Mouse (Mus musculus) brain, adult 2 months (tissue): ENCODE measurements at regions not wholly inside any gene's neighbourhood (a gene's known extent, or its start where the extent isn't known, plus 50 kb on each side); places are given as distances from the start of the nearest gene placed in this dataset.

Experiments used
- DNase-seq: peaks from one replicate; pipeline ENCODE4 v3.0.0; 2011; ENCODE audit warnings: low read depth, low spot score

GRCm38 (mm10) chr15:51392449-51393405 lies 2492.0 kb upstream of the Gm7489 start:
- peak; percentile 60 for DNase-seq

DNA sequence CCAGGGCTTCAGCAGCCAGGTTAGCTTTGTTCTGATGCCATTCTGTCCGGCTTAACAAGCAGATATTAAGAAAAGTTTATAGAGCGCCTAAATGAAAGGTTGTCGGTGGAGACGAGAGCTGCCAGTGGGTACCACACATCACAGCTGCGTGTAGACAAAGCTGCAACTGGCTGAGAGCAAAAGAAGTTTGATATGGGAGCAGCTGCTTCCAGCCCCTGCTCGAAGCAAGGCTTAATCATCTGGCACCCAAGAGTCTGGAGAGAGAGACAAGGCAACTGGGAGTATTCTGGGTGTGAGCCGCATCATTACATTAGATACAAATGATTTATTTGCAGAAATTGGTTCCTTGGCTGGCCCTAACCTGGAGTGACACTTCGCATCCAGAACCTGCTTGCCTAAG lies 2488.7 kb upstream of the Gm7489 start:
- DNase-seq, result peak; percentile 49

DNA sequence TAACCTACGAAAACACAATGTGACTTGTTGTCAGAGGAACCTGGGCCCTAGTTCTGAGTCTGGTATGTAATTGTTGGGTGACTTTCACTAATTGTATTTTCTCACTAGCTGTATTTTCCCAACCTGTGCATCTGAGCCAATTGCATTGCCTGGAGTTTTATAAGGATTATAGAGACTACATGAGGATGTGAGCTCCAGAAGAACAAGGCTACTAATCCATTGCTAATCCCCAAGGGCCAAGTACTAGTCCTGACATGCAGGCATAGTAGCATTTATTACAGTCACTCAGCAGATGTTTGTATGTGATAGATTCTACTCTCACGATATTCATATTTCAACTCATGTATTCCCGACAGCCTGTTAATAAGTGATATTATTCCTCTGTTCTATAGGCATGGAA lies 2481.1 kb upstream of the Gm7489 start:
- no peak for DNase-seq

DNA sequence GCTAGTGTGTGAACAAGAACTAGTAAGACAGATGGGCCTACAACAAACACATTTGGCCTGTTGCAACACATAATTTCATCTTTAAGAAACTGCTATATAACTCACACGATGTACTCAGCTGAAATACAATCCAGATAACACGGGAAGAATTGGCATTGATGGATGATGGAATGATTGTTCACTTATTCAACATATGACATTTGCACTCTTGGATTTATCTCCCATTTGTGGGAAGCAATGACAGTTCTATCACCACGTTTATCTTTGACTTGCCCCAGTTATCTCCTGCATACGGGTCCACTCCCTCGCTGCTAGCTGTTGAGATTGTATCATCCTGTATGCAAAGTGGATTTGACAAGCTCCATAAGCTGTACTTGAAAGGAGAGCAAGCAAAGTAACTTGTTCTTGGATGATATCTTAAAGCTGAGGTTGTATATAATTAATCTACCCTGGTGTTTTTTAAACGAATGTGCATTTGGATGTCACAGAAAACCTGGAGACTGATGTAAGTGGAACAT lies 2474.9 kb upstream of the Gm7489 start:
- DNase-seq, result no peak

DNA sequence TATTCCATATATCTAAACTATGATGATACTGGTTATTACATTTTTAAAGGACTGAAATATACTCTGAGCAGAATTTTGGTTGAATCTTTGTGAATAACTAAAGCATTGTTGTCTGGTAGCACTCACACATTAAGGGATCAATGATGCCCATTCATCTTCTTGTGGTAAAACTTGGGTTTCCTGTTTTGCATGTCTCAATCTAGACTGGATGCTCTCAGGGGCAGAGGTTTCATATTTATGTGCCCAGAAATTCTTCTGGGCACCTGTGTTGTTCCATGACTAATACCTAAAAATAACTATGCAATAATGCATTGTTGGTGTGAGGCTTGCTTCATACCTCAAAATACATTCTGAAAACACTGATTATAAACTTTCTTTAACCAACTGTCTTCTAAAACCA lies 2472.7 kb upstream of the Gm7489 start:
- no peak for DNase-seq

GRCm38 (mm10) chr15:51442606-51443005 lies 2442.1 kb upstream of the Gm7489 start:
- peak; percentile 11 for DNase-seq

DNA sequence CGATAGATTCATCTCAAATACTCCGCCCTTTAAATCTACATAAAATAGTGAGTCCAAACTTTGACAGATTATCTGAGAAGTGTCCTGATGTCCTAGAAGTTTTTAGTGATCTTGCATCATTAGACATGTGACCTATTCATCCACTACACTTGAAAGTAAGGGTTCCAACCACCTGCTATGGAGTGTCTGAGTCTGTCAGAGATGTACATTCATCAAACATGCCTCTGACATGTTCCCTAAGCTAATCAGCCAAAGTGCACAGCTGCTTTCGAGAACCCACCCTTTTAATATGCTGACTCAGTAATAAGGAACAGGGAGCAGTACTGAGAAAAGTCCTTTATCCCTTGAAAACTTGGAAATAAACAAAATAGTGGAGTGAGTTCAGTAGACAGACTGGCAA lies 2414.8 kb upstream of the Gm7489 start:
- DNase-seq, result no peak

DNA sequence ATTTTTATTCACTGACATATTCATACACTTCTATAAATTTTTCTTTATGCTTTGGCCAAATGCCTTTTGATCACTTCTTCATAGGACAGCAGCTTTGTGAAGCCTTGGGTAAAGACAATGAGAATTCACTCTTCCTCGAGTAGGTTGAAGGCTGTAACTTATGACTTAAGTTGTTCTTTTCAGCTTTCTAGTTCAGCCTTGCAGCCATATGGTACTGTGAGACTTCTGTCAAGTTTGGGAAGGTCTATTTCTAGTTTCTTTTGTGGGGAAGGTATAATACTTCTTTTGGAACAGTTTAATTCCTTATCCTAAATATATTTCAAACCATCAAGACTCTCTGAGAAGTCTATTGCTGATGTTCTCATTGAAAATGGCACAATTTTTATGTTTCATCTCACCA lies 2413.6 kb upstream of the Gm7489 start:
- DNase-seq, result peak; percentile 68

GRCm38 (mm10) chr15:51472049-51472448 lies 2412.7 kb upstream of the Gm7489 start:
- DNase-seq, result peak; percentile 45

DNA sequence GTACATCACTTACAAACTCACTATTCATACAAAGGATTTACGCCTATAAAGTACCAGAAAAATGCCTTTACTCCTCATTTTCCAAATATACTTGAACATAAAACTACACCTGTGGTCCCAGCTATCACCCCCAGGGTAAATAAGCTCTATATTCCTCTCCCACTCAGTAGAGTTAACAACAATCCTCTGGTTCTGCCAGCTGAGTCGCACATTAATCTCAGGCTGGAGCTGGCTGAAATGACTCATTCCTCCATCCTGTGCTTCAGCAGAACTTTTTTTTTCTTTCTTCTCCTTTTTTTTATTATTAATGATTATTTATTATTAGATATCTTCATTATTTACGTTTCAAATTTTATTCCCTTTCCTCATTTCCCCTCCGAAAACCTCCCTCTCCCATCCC lies 2402.8 kb upstream of the Gm7489 start:
- DNase-seq, result no peak

GRCm38 (mm10) chr15:51484207-51484606 lies 2400.5 kb upstream of the Gm7489 start:
- DNase-seq, result no peak

GRCm38 (mm10) chr15:51485554-51485953 lies 2399.2 kb upstream of the Gm7489 start:
- DNase-seq, result no peak

- no peak for DNase-seq
These were observed 2382.5 kb upstream of the Gm7489 start for GRCm38 (mm10) chr15:51502058-51502741.

- no peak for DNase-seq
These were observed 2381.9 kb upstream of the Gm7489 start for GRCm38 (mm10) chr15:51502742-51503270.

GRCm38 (mm10) chr15:51503341-51503740 lies 2381.4 kb upstream of the Gm7489 start:
- DNase-seq, result peak; percentile 29

DNA sequence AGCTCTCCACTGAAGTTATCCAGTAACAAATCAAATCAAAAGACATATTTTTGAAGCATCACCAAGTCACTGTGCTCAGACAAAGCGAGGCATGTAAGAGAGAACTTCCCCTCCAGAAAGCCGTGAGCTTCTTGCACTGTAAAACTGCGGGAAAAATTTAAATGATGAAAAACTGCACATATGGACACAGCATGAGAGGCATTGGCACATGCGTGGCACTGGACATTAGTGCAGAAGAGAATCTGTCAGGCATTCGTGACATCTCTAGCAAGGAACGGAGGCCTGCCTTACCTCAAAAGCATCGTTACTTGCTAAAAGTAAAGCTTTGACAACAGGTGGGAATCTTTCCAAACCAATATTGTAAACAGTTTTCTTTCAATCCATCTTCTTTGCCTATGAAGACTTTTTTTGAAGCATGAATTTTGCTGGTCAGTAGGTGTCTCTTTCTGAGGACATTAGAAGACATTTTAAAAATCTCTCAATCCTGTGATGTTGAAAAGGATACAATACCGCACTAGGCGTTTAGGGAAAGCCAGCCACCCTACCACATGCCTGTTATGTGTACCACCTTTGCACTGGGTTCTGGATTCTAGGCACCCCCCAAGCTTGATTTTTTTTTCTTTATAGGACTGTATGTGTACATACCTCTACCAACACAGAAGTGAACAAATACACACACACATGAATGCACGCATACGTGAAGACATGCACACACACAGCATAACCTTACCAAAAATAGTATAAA lies 2380.5 kb upstream of the Gm7489 start:
- DNase-seq, result no peak

GRCm38 (mm10) chr15:51504789-51505188 lies 2379.9 kb upstream of the Gm7489 start:
- DNase-seq, result no peak

GRCm38 (mm10) chr15:51507126-51507525 lies 2377.6 kb upstream of the Gm7489 start:
- no peak for DNase-seq

DNA sequence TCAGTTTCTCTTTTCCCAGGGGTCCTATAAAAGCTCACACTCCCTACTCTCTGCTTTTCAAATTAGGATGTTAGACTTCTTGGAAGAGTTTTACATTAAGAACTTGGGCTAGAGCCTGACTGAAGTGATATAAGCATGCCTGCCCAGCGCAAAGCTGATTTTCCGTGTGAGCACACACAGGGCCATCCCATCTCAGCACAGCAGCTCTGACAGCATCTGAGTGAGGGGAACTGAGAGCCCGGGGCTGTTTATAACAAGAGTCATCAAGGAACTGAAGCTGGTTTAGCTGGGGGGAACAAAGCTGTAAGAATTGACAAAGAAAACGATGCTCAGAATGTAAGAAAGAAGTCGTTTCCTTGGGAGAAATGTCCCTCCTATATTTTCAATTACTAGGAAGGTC lies 2373.4 kb upstream of the Gm7489 start:
- no peak for DNase-seq

DNA sequence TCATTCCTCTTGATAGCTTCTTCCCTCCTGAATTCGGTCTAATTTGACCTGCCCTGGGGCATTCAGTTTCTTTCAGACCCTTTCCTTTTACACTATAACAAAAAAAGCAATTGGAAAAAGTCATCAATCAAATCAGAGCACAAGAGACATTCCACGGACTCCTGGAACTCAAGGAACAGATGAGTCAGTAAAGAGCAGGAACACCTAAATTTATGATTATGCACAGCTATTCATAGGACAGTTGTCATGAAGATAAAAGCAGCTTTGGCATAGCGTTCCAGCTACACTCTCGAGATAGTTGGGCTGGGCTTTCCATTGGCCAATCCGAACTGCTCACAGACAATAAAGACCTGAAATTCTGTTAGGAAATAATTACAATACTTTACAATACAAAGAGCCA lies 2348.4 kb upstream of the Gm7489 start:
- DNase-seq, result peak; percentile 60

DNA sequence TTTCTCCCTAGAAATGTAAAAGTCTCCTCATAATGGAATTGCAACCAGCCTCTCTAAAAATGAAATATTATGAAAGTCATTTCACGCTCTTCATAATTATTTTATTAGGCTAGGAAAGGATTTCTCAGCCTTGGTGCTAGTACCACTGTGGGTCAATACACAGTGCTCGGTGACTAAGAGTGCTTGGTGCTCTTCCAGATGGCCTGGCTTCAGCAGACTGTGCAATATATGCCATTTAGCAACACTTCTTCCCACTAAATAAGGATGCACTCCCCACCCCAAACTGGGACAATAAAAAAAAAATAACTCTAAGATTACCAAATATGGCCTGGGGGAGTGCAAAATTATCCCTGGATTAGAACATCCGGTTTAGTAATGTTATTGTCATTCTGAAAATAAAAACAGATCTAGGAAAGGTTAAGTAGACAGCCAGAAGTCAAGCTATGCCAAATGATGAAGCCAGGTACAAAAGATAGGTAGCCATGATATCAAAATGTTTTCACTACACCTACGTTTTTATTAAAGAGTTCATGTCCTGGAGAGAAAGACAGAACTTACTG lies 2333.4 kb upstream of the Gm7489 start:
- no peak for DNase-seq
